Mouse (Mus musculus): ENCODE measurements around the gene App. TPM values are rescaled to one million over a fixed set of nuclear protein-coding genes. Genes with fewer than 3 reads are reported as not detected.

The App gene
- polyA plus RNA-seq, 1 experiment from 2014 or later = 94.7 TPM

- H3K4me1 ChIP-seq = 0 out of 2 replicates have a peak, but pooled peaks cover 7% of the 10 kb centered on the region
- H3K36me3 ChIP-seq = no peaks in the 10 kb centered on the region; the same call in 1 of the 2 replicates
- no peak overlapping the region for H3K4me3 ChIP-seq
- no peaks in the 10 kb centered on the region for H3K27me3 ChIP-seq (ENCODE audit: low read depth, poor library complexity, severe bottlenecking)
- 0 out of 2 replicates have a peak overlapping the region, but pooled peaks have one; percentile 9 for H3K27ac ChIP-seq
- DNase-seq (ENCODE audit: low spot score) = no peak
- 77% methylated on average over 14 of the region's 14 CpGs for WGBS
- no peaks in the 10 kb centered on the region for H3K9me3 ChIP-seq (replicated peaks)
Measured at GRCm38 (mm10) chr16:85090992-85091391, 82.6 kb downstream of the App start.

GRCm38 (mm10) chr16:85088126-85088525, 85.4 kb downstream of the App start:
- DNase-seq (ENCODE audit: low spot score) = no peak
- no peak overlapping the region for H3K4me3 ChIP-seq
- H3K36me3 ChIP-seq = peaks cover 10% of the 10 kb centered on the region
- no peak overlapping the region for H3K27ac ChIP-seq
- H3K9me3 ChIP-seq (replicated peaks) = no peaks in the 10 kb centered on the region
- 83% methylated on average over 10 of the region's 10 CpGs for WGBS
- H3K27me3 ChIP-seq (ENCODE audit: low read depth, poor library complexity, severe bottlenecking) = no peaks in the 10 kb centered on the region
- 0 out of 2 replicates have a peak, but pooled peaks cover 7% of the 10 kb centered on the region for H3K4me1 ChIP-seq

- no peak overlapping the region for H3K27ac ChIP-seq
- peaks cover 27% of the 10 kb centered on the region for H3K36me3 ChIP-seq
- no peaks in the 10 kb centered on the region for H3K27me3 ChIP-seq (ENCODE audit: low read depth, poor library complexity, severe bottlenecking)
- H3K4me3 ChIP-seq = no peak overlapping the region
- no peak for DNase-seq (ENCODE audit: low spot score)
- no peaks in the 10 kb centered on the region for H3K9me3 ChIP-seq (replicated peaks)
- WGBS = 87% methylated on average over 14 of the region's 14 CpGs
- H3K4me1 ChIP-seq = 0 out of 2 replicates have a peak, but pooled peaks cover 6% of the 10 kb centered on the region
Measured at GRCm38 (mm10) chr16:85086303-85086702, 87.3 kb downstream of the App start.

GRCm38 (mm10) chr16:85085902-85086301, 87.7 kb downstream of the App start:
- 81% methylated on average over 6 of the region's 6 CpGs for WGBS
- Histone ChIP-seq H3K36me3 (peaks cover 28% of the 10 kb centered on the region), H3K4me1 (0 out of 2 replicates have a peak, but pooled peaks cover 2% of the 10 kb centered on the region), H3K27me3 (ENCODE audit: low read depth, poor library complexity, severe bottlenecking) (no peaks in the 10 kb centered on the region), H3K4me3 (no peak overlapping the region), H3K27ac (no peak overlapping the region), H3K9me3 (replicated peaks) (no peaks in the 10 kb centered on the region)
- no peak for DNase-seq (ENCODE audit: low spot score)

GRCm38 (mm10) chr16:85084152-85084551, 89.4 kb downstream of the App start:
- Histone ChIP-seq H3K27ac (no peak overlapping the region), H3K4me1 (0 out of 2 replicates have a peak, but pooled peaks cover 2% of the 10 kb centered on the region), H3K9me3 (replicated peaks) (no peaks in the 10 kb centered on the region), H3K27me3 (ENCODE audit: low read depth, poor library complexity, severe bottlenecking) (no peaks in the 10 kb centered on the region), H3K4me3 (no peak overlapping the region), H3K36me3 (peaks cover 45% of the 10 kb centered on the region)
- DNase-seq (ENCODE audit: low spot score) = no peak
- 100% methylated on average over 1 of the region's 1 CpGs for WGBS

GRCm38 (mm10) chr16:85075330-85075729, 98.2 kb downstream of the App start:
- WGBS = 85% methylated on average over 2 of the region's 2 CpGs
- H3K27me3 ChIP-seq (ENCODE audit: low read depth, poor library complexity, severe bottlenecking) = no peaks in the 10 kb centered on the region
- no peak overlapping the region for H3K4me3 ChIP-seq

GRCm38 (mm10) chr16:85074889-85075288, 98.7 kb downstream of the App start:
- H3K9me3 ChIP-seq (replicated peaks) = no peaks in the 10 kb centered on the region
- H3K27ac ChIP-seq = no peak overlapping the region
- H3K4me3 ChIP-seq = no peak overlapping the region
- DNase-seq (ENCODE audit: low spot score) = no peak
- 85% methylated on average over 6 of the region's 6 CpGs for WGBS
- no peaks in the 10 kb centered on the region for H3K27me3 ChIP-seq (ENCODE audit: low read depth, poor library complexity, severe bottlenecking)
- H3K4me1 ChIP-seq = no peaks in the 10 kb centered on the region
- peaks cover 71% of the 10 kb centered on the region for H3K36me3 ChIP-seq

More at GRCm38 (mm10) chr16:85075330-85075729, 98.2 kb downstream of the App start:
- H3K36me3 ChIP-seq = peaks cover 75% of the 10 kb centered on the region
- H3K9me3 ChIP-seq (replicated peaks) = no peaks in the 10 kb centered on the region
- H3K27ac ChIP-seq = no peak overlapping the region
- H3K4me1 ChIP-seq = no peaks in the 10 kb centered on the region
- DNase-seq (ENCODE audit: low spot score) = no peak

GRCm38 (mm10) chr16:85072624-85073023, 100.9 kb downstream of the App start:
- Histone ChIP-seq H3K4me1 (no peaks in the 10 kb centered on the region), H3K9me3 (replicated peaks) (no peaks in the 10 kb centered on the region), H3K27ac (no peak overlapping the region), H3K4me3 (no peak overlapping the region), H3K27me3 (ENCODE audit: low read depth, poor library complexity, severe bottlenecking) (no peaks in the 10 kb centered on the region), H3K36me3 (peaks cover 49% of the 10 kb centered on the region)
- 93% methylated on average over 12 of the region's 12 CpGs for WGBS
- no peak for DNase-seq (ENCODE audit: low spot score)

GRCm38 (mm10) chr16:85071791-85072190, 101.8 kb downstream of the App start:
- WGBS = 97% methylated on average over 12 of the region's 12 CpGs
- Histone ChIP-seq H3K36me3 (peaks cover 41% of the 10 kb centered on the region), H3K4me3 (no peak overlapping the region), H3K9me3 (replicated peaks) (no peaks in the 10 kb centered on the region), H3K4me1 (no peaks in the 10 kb centered on the region), H3K27me3 (ENCODE audit: low read depth, poor library complexity, severe bottlenecking) (no peaks in the 10 kb centered on the region), H3K27ac (no peak overlapping the region)
- DNase-seq (ENCODE audit: low spot score) = no peak

- WGBS = 97% methylated on average over 1 of the region's 1 CpGs
- no peak overlapping the region for H3K27ac ChIP-seq
- peaks cover 36% of the 10 kb centered on the region for H3K36me3 ChIP-seq
Measured at GRCm38 (mm10) chr16:85071248-85071647, 102.3 kb downstream of the App start.

GRCm38 (mm10) chr16:85067254-85067893, 106.2 kb downstream of the App start:
- Histone ChIP-seq H3K9me3 (replicated peaks) (no peaks in the 10 kb centered on the region), H3K27ac (no peak overlapping the region), H3K4me1 (0 out of 2 replicates have a peak, but pooled peaks cover 2% of the 10 kb centered on the region), H3K27me3 (ENCODE audit: low read depth, poor library complexity, severe bottlenecking) (no peaks in the 10 kb centered on the region), H3K36me3 (peaks cover 15% of the 10 kb centered on the region), H3K4me3 (no peak overlapping the region)
- no peak for DNase-seq (ENCODE audit: low spot score)
- 94% methylated on average over 13 of the region's 13 CpGs for WGBS

More at GRCm38 (mm10) chr16:85071248-85071647, 102.3 kb downstream of the App start:
- DNase-seq (ENCODE audit: low spot score) = no peak
- H3K4me3 ChIP-seq = no peak overlapping the region
- no peaks in the 10 kb centered on the region for H3K9me3 ChIP-seq (replicated peaks)
- no peaks in the 10 kb centered on the region for H3K27me3 ChIP-seq (ENCODE audit: low read depth, poor library complexity, severe bottlenecking)
- H3K4me1 ChIP-seq = no peaks in the 10 kb centered on the region

- no peaks in the 10 kb centered on the region for H3K9me3 ChIP-seq (replicated peaks)
- WGBS = 85% methylated on average over 11 of the region's 11 CpGs
- H3K4me1 ChIP-seq = 0 out of 2 replicates have a peak, but pooled peaks cover 2% of the 10 kb centered on the region
- peaks cover 12% of the 10 kb centered on the region for H3K36me3 ChIP-seq
- DNase-seq (ENCODE audit: low spot score) = no peak
- H3K27ac ChIP-seq = no peak overlapping the region
- H3K4me3 ChIP-seq = no peak overlapping the region
- H3K27me3 ChIP-seq (ENCODE audit: low read depth, poor library complexity, severe bottlenecking) = no peaks in the 10 kb centered on the region
Measured at GRCm38 (mm10) chr16:85066227-85066626, 107.3 kb downstream of the App start.

GRCm38 (mm10) chr16:85064800-85065199, 108.8 kb downstream of the App start:
- H3K4me1 ChIP-seq = 0 out of 2 replicates have a peak, but pooled peaks cover 2% of the 10 kb centered on the region
- H3K27ac ChIP-seq = no peak overlapping the region
- no peak overlapping the region for H3K4me3 ChIP-seq
- H3K36me3 ChIP-seq = peaks cover 17% of the 10 kb centered on the region
- 88% methylated on average over 5 of the region's 6 CpGs for WGBS
- H3K9me3 ChIP-seq (replicated peaks) = no peaks in the 10 kb centered on the region
- no peaks in the 10 kb centered on the region for H3K27me3 ChIP-seq (ENCODE audit: low read depth, poor library complexity, severe bottlenecking)
- no peak for DNase-seq (ENCODE audit: low spot score)
